Mouse (Mus musculus): ENCODE data around the gene Adap1.

GRCm38 (mm10) chr5:139282191-139282590, 43.2 kb downstream of the Adap1 start:
- TF ChIP-seq CTCF (IDR thresholded peaks at IDR 0.05; ENCODE audit: low read depth) (peak; percentile 99), EP300 (optimal IDR thresholded peaks at IDR 0.05) (no peak)

Data from stomach, postnatal 0 days (tissue).